Mouse (Mus musculus) hindbrain, embryonic 14.5 days (tissue): ENCODE measurements around the gene Enpp1. TPM values are rescaled to one million over a fixed set of nuclear protein-coding genes. Genes with fewer than 3 reads are reported as not detected.
A peak's percentile ranks its signal among the peaks of the same experiment; 100 is the strongest.

Source experiments
- ATAC-seq: fragments of 200-750 bp; cut with Nextera tagmentation; 2 replicates; pipeline ENCODE4 v1.8.0; 2017; ENCODE audit warnings: moderate number of reproducible peaks, mild to moderate bottlenecking, moderate TSS enrichment, moderate library complexity; ENCODE audit not compliant: low FRiP score
- DNase-seq: peaks from one replicate; pipeline ENCODE4 v3.0.0-alpha.2; 2015; ENCODE audit warnings: low spot score
- H3K27ac ChIP-seq: fragments of 300-500 bp; sonication (generic); 2 replicates; pipeline ENCODE4 v1.5.1; 2014; ENCODE audit warnings: mild to moderate bottlenecking, moderate library complexity
- H3K27me3 ChIP-seq: fragments of 300-500 bp; sonication (generic); 2 replicates; pipeline ENCODE4 v1.6.1; 2014; ENCODE audit warnings: mild to moderate bottlenecking, low read length, mixed read lengths; ENCODE audit not compliant: control insufficient read depth, insufficient read depth
- H3K36me3 ChIP-seq: fragments of 300-500 bp; sonication (generic); replicated peaks from 2 replicates; pipeline ENCODE4 v1.6.1; 2014; ENCODE audit not compliant: control insufficient read depth, insufficient read depth
- H3K4me1 ChIP-seq: fragments of 300-500 bp; sonication (generic); replicated peaks from 2 replicates; pipeline ENCODE4 v1.6.1; 2014; ENCODE audit warnings: antibody characterized with exemption, low read length, mixed read lengths; ENCODE audit not compliant: control insufficient read depth, insufficient read depth
- H3K4me2 ChIP-seq: fragments of 300-500 bp; sonication (generic); replicated peaks from 2 replicates; pipeline ENCODE4 v1.6.1; 2014; ENCODE audit warnings: mild to moderate bottlenecking, moderate library complexity
- H3K4me3 ChIP-seq: fragments of 300-500 bp; sonication (generic); replicated peaks from 2 replicates; pipeline ENCODE4 v1.5.1; 2014; ENCODE audit warnings: mild to moderate bottlenecking, low read length
- H3K9ac ChIP-seq: fragments of 300-500 bp; sonication (generic); 2 replicates; pipeline ENCODE4 v1.6.1; 2014
- H3K9me3 ChIP-seq: fragments of 300-500 bp; sonication (generic); 2 replicates; pipeline ENCODE4 v1.6.1; 2016; ENCODE audit warnings: low read length; ENCODE audit not compliant: control insufficient read depth
- WGBS: fragments of 180-500 bp; shearing (Covaris S2); extraction: QIAGEN DNeasy Blood & Tissue Kit; methylation state at CpG from one replicate; pipeline ENCODE4 v1.1.7; 2014; 5-methylcytosine and 5-hydroxymethylcytosine counted together
- polyA plus RNA-seq: library from polyadenylated mRNA; unstranded; fragments of >200 nt; fragmentation: Nextera tagmentation; extraction: Ambion mirVana; gene quantifications from 2 replicates; pipeline ENCODE4 v1.2.1, GENCODE M21; 2014

The Enpp1 gene
- polyA plus RNA-seq, 1 experiment from 2014 or later = 7.0 TPM

DNA sequence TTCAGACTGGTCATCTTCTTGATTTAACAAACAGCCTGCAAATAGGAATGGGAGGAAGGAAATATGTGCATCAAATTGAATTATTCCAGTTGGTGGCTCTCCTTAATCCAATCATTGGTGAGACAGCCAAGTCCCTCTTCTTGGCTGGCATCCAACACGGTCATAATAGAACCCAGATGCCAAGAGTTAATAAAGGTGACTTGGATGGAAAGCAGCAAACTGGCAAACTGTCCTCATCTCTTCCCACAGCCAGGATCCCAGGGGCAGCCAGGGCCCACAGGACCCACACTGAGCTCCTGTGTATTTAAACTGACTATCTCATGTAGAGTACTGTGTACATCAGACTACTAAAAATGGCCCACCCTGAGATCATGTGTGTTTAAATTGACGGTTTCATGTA lies 26.5 kb upstream of the Enpp1 start:
- DNase-seq (no peak), ATAC-seq (no peak; the same call in 1 of the 2 replicates)
- Histone ChIP-seq H3K4me3 (no peak overlapping the region), H3K4me2 (no peak overlapping the region), H3K9me3 (0 out of 2 replicates have a peak, but pooled peaks cover 5% of the 10 kb centered on the region), H3K27ac (no peak overlapping the region), H3K4me1 (no peaks in the 10 kb centered on the region), H3K9ac (no peak overlapping the region), H3K36me3 (no peaks in the 10 kb centered on the region), H3K27me3 (no peaks in the 10 kb centered on the region)
- WGBS = 73% methylated on average over 2 of the region's 2 CpGs

DNA sequence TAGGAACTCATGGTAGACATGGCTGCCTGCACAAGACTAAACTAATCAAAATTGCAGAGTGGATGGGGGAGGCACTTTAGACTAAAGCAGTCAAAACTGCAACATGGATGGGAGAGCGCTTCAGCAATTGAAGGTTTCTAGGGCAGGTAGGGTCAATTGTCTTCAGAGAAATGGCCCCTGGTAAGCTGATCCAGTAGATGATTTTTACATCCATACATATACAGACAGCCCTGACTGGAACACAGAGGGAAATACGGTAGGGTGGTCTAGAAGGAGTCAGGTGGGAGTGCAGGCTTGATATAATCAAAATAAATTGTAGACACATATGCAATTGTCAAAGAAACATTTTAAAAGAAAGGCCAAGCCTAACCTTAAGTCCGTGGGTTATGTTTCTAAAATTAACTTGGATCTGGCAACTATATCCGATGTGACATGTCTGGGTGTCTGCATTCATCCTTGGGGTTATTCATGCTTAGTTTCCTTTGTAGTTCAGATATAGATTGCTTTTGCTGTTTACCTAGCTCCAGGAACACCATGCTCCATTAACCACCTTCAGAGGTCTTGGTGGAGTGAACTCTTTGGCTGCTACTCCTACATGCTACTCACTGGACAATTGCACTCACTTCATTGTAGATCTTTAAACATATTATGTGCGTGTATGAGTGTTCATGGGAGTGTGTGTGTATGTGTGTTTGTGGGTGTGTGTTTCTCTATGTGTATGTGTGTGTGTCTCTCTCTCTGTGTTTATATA lies 23.2 kb upstream of the Enpp1 start:
- H3K4me2 ChIP-seq = no peak overlapping the region
- 0 out of 2 replicates have a peak, but pooled peaks cover 9% of the 10 kb centered on the region for H3K4me1 ChIP-seq
- H3K4me3 ChIP-seq = no peak overlapping the region
- H3K9ac ChIP-seq = no peak overlapping the region
- no peak for DNase-seq
- no peaks in the 10 kb centered on the region for H3K36me3 ChIP-seq
- H3K9me3 ChIP-seq = 0 out of 2 replicates have a peak, but pooled peaks cover 5% of the 10 kb centered on the region
- no peak for ATAC-seq
- no peaks in the 10 kb centered on the region for H3K27me3 ChIP-seq
- H3K27ac ChIP-seq = no peak overlapping the region
- 90% methylated on average over 5 of the region's 5 CpGs for WGBS

DNA sequence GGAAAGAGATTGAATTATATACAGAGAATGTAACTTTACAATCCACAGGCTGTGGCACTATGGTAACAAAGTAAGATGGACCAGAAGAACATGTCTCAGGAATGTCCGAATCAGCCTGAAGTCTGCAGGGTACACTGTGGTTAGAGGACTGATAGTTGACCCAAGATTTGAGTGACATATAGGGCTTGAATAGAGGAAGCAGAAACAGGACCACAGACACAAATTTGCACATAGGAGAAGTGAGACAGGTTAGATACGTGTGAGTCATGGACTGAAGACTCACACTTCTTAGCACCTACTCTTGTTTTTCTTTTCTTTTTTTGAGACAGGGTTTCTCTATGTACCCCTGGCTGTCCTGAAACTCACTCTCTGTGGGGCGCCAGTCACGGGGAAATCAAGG lies 15.5 kb upstream of the Enpp1 start:
- Histone ChIP-seq H3K9me3 (no peaks in the 10 kb centered on the region), H3K27me3 (no peaks in the 10 kb centered on the region), H3K27ac (no peak overlapping the region), H3K9ac (no peak overlapping the region), H3K4me1 (0 out of 2 replicates have a peak, but pooled peaks cover 9% of the 10 kb centered on the region), H3K36me3 (no peaks in the 10 kb centered on the region), H3K4me2 (no peak overlapping the region), H3K4me3 (no peak overlapping the region)
- no peak for DNase-seq
- WGBS = 92% methylated on average over 4 of the region's 4 CpGs
- ATAC-seq = no peak

DNA sequence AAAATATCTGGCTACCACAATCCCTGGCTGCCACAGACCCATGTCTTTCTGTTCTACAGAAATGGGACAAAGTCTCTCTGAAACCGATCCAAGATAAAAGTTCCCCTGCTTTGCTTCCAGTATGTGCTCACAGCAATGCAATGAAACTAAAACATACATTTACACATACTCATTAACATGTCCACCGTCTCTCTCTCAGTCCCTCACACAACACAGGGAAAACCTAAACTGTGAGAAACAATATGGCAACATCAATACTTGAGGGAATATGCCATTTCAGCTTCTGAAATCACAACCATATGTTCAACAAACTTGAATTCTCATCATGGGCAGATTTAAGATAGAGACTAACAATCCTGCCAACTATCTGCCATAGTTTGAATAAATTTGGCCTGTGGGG lies 13.2 kb upstream of the Enpp1 start:
- no peak for ATAC-seq

DNA sequence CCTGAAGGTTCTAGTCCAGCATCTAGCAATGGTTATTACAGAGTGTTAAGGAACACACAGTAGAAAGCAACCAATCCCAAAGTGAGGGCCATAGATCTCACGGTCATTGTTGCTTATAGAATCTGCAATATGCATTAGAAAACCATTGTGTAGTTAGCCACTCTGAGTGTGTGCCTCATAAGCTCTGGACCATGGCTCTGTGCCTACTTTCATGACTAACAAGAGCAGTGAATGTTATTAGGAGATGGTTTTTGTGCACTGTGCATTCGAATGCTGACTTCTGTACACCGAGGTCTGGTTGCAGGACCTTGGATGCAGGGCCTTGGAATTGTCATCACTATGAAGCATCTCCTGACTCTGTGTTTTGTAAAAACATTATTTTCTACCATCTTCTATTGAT lies 9.9 kb upstream of the Enpp1 start:
- H3K9ac ChIP-seq = no peak overlapping the region
- no peak overlapping the region for H3K4me3 ChIP-seq
- H3K36me3 ChIP-seq = no peaks in the 10 kb centered on the region
- no peak overlapping the region for H3K27ac ChIP-seq
- WGBS = 95% methylated on average over 3 of the region's 3 CpGs
- H3K27me3 ChIP-seq = no peaks in the 10 kb centered on the region
- H3K4me1 ChIP-seq = no peaks in the 10 kb centered on the region
- DNase-seq = no peak
- H3K9me3 ChIP-seq = no peaks in the 10 kb centered on the region
- ATAC-seq = no peak
- no peak overlapping the region for H3K4me2 ChIP-seq

More for the DNA sequence above, 13.2 kb upstream of the Enpp1 start:
- no peak for DNase-seq
- no peak overlapping the region for H3K9ac ChIP-seq
- no peaks in the 10 kb centered on the region for H3K4me1 ChIP-seq
- no peak overlapping the region for H3K4me3 ChIP-seq
- H3K9me3 ChIP-seq = no peaks in the 10 kb centered on the region
- no peaks in the 10 kb centered on the region for H3K36me3 ChIP-seq
- WGBS = 94% methylated on average over 2 of the region's 2 CpGs
- H3K4me2 ChIP-seq = no peak overlapping the region
- no peaks in the 10 kb centered on the region for H3K27me3 ChIP-seq
- no peak overlapping the region for H3K27ac ChIP-seq

DNA sequence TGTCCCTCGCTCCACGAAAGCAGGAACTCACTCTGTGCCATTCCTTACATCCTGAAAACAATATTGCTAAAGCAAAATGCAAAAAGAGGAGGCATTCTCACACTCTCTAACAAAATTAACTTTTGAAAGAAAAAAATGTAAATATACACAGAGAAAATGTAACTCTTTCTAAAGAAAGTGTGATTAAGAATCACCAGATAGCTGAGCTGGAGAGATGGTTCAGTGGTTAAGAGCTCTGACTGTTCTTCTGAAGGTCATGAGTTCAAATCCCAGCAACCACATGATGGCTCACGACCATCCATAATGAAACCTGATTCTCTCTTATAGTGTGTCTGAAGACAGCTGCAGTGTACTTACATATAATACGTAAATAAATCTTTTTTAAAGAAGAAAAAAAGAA lies 7.4 kb upstream of the Enpp1 start:
- Histone ChIP-seq H3K27ac (no peak overlapping the region), H3K4me2 (no peak overlapping the region), H3K36me3 (no peaks in the 10 kb centered on the region), H3K4me3 (no peak overlapping the region), H3K9me3 (no peaks in the 10 kb centered on the region), H3K4me1 (no peaks in the 10 kb centered on the region), H3K9ac (no peak overlapping the region), H3K27me3 (no peaks in the 10 kb centered on the region)
- DNase-seq (no peak), ATAC-seq (no peak)
- WGBS = 89% methylated on average over 4 of the region's 4 CpGs

DNA sequence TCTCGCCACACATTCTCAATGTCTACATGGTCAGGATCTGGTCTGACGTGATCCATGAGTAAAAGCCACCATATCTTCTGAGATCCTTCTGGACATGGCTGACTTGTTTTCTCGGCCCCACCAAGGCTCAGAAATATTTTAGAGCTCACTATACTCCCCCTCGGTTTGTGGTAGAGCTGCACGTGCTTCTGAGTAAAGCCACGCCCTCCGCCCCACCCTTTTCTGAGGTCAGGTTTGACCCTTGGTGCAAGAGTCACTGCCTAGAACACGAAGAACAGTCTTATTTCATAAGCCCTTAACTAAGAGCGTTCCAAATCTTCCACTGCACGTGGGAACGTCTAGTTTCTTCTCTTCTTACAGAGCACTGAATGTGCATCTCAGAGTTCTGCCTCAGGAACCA lies 6.8 kb upstream of the Enpp1 start:
- H3K4me2 ChIP-seq = 0 out of 2 replicates have a peak overlapping the region, but pooled peaks have one; percentile 19
- no peak overlapping the region for H3K9ac ChIP-seq
- no peaks in the 10 kb centered on the region for H3K27me3 ChIP-seq
- H3K4me1 ChIP-seq = no peaks in the 10 kb centered on the region
- H3K4me3 ChIP-seq = no peak overlapping the region
- ATAC-seq (no peak), DNase-seq (no peak)
- no peaks in the 10 kb centered on the region for H3K36me3 ChIP-seq
- no peaks in the 10 kb centered on the region for H3K9me3 ChIP-seq
- no peak overlapping the region for H3K27ac ChIP-seq
- WGBS = 64% methylated on average over 11 of the region's 11 CpGs

DNA sequence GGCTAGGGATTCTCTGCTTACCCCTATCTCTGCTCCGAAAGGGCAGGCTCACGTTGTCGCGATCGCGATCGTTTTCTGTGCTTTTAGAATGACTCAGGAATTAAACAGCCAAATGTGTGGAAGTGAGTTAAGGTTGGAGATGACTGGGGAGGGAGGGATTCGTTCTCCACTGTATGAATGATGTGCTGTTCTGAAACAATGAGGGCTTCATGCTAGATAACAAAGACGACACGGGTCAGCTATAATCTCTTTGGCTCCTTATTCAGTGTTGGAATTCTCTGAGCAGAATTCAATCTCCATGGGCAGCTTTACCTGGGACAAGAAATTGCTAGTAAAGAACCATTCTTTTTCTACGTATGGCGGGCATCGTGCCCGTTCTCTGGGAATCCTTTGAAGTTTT lies 6.1 kb upstream of the Enpp1 start:
- Histone ChIP-seq H3K4me2 (peak overlapping the region; percentile 19; the same call in 1 of the 2 replicates), H3K27me3 (no peaks in the 10 kb centered on the region), H3K9ac (no peak overlapping the region), H3K9me3 (no peaks in the 10 kb centered on the region), H3K36me3 (no peaks in the 10 kb centered on the region), H3K4me1 (no peaks in the 10 kb centered on the region), H3K27ac (no peak overlapping the region), H3K4me3 (no peak overlapping the region)
- 53% methylated on average over 14 of the region's 14 CpGs for WGBS
- ATAC-seq = no peak
- DNase-seq = no peak

DNA sequence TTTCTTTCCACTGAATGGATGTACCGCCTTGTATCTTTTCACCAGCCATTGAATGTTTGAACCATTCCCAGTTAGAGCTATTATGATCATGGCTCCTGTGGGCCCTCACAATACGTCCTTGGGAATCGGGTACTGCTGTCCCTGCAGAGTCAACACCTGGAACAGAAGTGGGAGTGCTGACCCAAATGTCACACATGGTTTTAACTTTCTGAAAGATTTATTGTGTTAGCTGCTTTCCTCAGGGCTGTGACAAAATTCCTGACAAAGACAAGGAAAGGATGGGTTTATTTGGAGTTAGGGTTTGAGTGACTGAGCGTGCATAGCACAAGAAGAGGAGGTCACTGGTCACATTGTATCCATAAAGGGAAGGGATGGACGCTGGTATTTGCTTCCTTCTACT lies 4.3 kb upstream of the Enpp1 start:
- H3K4me1 ChIP-seq = peaks cover 3% of the 10 kb centered on the region; the same call in 1 of the 2 replicates
- no peak for DNase-seq
- no peak overlapping the region for H3K27ac ChIP-seq
- no peaks in the 10 kb centered on the region for H3K9me3 ChIP-seq
- ATAC-seq = no peak
- H3K36me3 ChIP-seq = no peaks in the 10 kb centered on the region
- H3K9ac ChIP-seq = no peak overlapping the region
- no peak overlapping the region for H3K4me2 ChIP-seq
- peaks cover 4% of the 10 kb centered on the region; the same call in 1 of the 2 replicates for H3K27me3 ChIP-seq
- no peak overlapping the region for H3K4me3 ChIP-seq
- WGBS = 72% methylated on average over 5 of the region's 5 CpGs
